Mouse (Mus musculus) heart, embryonic 16.5 days (tissue): ENCODE results near the gene Fam206a. TPM values are rescaled to one million over a fixed set of nuclear protein-coding genes. Genes with fewer than 3 reads are reported as not detected.

Experiments
- ATAC-seq: fragments of 200-750 bp; cut with Nextera tagmentation; replicated peaks from 2 replicates; pipeline ENCODE4 v1.8.0; 2017; ENCODE audit warnings: moderate number of reproducible peaks; ENCODE audit not compliant: insufficient read depth, low FRiP score; ENCODE audit errors: extremely low read depth
- H3K27ac ChIP-seq: fragments of 300-500 bp; sonication (generic); 2 replicates; pipeline ENCODE4 v1.5.1; 2014; ENCODE audit warnings: mild to moderate bottlenecking, low read length, control low read depth, moderate library complexity
- H3K27me3 ChIP-seq: fragments of 300-500 bp; sonication (generic); 2 replicates; pipeline ENCODE4 v1.6.1; 2014; ENCODE audit warnings: low read length, mixed read lengths; ENCODE audit not compliant: control insufficient read depth, insufficient read depth
- H3K36me3 ChIP-seq: fragments of 300-500 bp; sonication (generic); 2 replicates; pipeline ENCODE4 v1.6.1; 2014; ENCODE audit not compliant: control insufficient read depth, insufficient read depth
- H3K4me1 ChIP-seq: fragments of 300-500 bp; sonication (generic); 2 replicates; pipeline ENCODE4 v1.6.1; 2014; ENCODE audit warnings: low read length, mixed read lengths; ENCODE audit not compliant: control insufficient read depth, insufficient read depth
- H3K4me2 ChIP-seq: fragments of 300-500 bp; sonication (generic); 2 replicates; pipeline ENCODE4 v1.6.1; 2014; ENCODE audit warnings: low read depth, mild to moderate bottlenecking, control low read depth, low read length
- H3K4me3 ChIP-seq: fragments of 300-500 bp; sonication (generic); 2 replicates; pipeline ENCODE4 v1.5.1; 2014; ENCODE audit warnings: mild to moderate bottlenecking, control low read depth, low read length
- H3K9ac ChIP-seq: fragments of 300-500 bp; sonication (generic); 2 replicates; pipeline ENCODE4 v1.6.1; 2014; ENCODE audit warnings: low read length, control low read depth
- H3K9me3 ChIP-seq: fragments of 300-500 bp; sonication (generic); replicated peaks from 2 replicates; pipeline ENCODE4 v1.6.1; 2016; ENCODE audit warnings: low read length; ENCODE audit not compliant: control insufficient read depth
- WGBS: fragments of 180-500 bp; shearing (Covaris S2); extraction: QIAGEN DNeasy Blood & Tissue Kit; methylation state at CpG from one replicate; pipeline ENCODE4 v1.1.7; 2014; 5-methylcytosine and 5-hydroxymethylcytosine counted together
- polyA plus RNA-seq: library from polyadenylated mRNA; unstranded; fragments of >200 nt; fragmentation: Nextera tagmentation; extraction: Ambion mirVana; gene quantifications from 2 replicates; pipeline ENCODE4 v1.2.1, GENCODE M21; 2015

The Fam206a gene
- 8.9 and 9.0 TPM in 2 replicates for polyA plus RNA-seq

- Histone ChIP-seq H3K4me1 (peaks cover 14% of the 10 kb centered on the region), H3K4me3 (peak within 1 kb of the TSS; percentile 96), H3K27me3 (no peaks in the 10 kb centered on the region), H3K36me3 (peaks cover 34% of the 10 kb centered on the region), H3K9ac (peak within 1 kb of the TSS; percentile 94), H3K9me3 (no peaks in the 10 kb centered on the region), H3K27ac (peak within 1 kb of the TSS; percentile 86), H3K4me2 (peak within 1 kb of the TSS; percentile 98)
- peak; percentile 94 for ATAC-seq
- under 1% methylated on average over 72 of the region's 72 CpGs for WGBS
Observed at GRCm38 (mm10) chr4:56801907-56802668, at the start of gene Fam206a, which contains the start of gene Elp1. TSS of gene Fam206a (plus strand) at chr4:56802345. TSS of gene Elp1 (minus strand) at chr4:56802331.

- Histone ChIP-seq H3K4me1 (no peaks in the 10 kb centered on the region), H3K27me3 (no peaks in the 10 kb centered on the region), H3K27ac (no peak overlapping the region), H3K9ac (no peak overlapping the region), H3K4me2 (no peak overlapping the region), H3K4me3 (no peak overlapping the region), H3K36me3 (peaks cover 78% of the 10 kb centered on the region), H3K9me3 (no peaks in the 10 kb centered on the region)
- WGBS = 88% methylated on average over 5 of the region's 5 CpGs
- ATAC-seq = no peak
Observed at GRCm38 (mm10) chr4:56756021-56756420, 46.1 kb upstream of the Fam206a start.

- no peak overlapping the region for H3K27ac ChIP-seq
- H3K4me3 ChIP-seq = no peak overlapping the region
- H3K4me2 ChIP-seq = no peak overlapping the region
- peaks cover 69% of the 10 kb centered on the region for H3K36me3 ChIP-seq
- H3K4me1 ChIP-seq = no peaks in the 10 kb centered on the region
- no peaks in the 10 kb centered on the region for H3K27me3 ChIP-seq
- ATAC-seq = no peak
- no peaks in the 10 kb centered on the region for H3K9me3 ChIP-seq
- WGBS = 94% methylated on average over 10 of the region's 10 CpGs
- H3K9ac ChIP-seq = no peak overlapping the region
Observed at GRCm38 (mm10) chr4:56756966-56757600, 45.1 kb upstream of the Fam206a start.

- no peaks in the 10 kb centered on the region for H3K27me3 ChIP-seq
- ATAC-seq = no peak
- H3K27ac ChIP-seq = no peak overlapping the region
- no peaks in the 10 kb centered on the region for H3K9me3 ChIP-seq
- no peak overlapping the region for H3K9ac ChIP-seq
- no peak overlapping the region for H3K4me2 ChIP-seq
- H3K4me1 ChIP-seq = no peaks in the 10 kb centered on the region
- 92% methylated on average over 1 of the region's 1 CpGs for WGBS
- H3K4me3 ChIP-seq = no peak overlapping the region
- H3K36me3 ChIP-seq = peaks cover 68% of the 10 kb centered on the region
Observed at GRCm38 (mm10) chr4:56757693-56758092, 44.5 kb upstream of the Fam206a start.

GRCm38 (mm10) chr4:56767861-56768284 lies 34.3 kb upstream of the Fam206a start:
- Histone ChIP-seq H3K9ac (no peak overlapping the region), H3K27ac (no peak overlapping the region; the same call in 1 of the 2 replicates), H3K4me2 (no peak overlapping the region), H3K4me1 (peaks cover 7% of the 10 kb centered on the region; the same call in 1 of the 2 replicates), H3K27me3 (no peaks in the 10 kb centered on the region), H3K36me3 (peaks cover 58% of the 10 kb centered on the region), H3K4me3 (no peak overlapping the region), H3K9me3 (no peaks in the 10 kb centered on the region)
- 42% methylated on average over 5 of the region's 5 CpGs for WGBS
- peak; percentile 78 for ATAC-seq

- WGBS = 68% methylated on average over 7 of the region's 7 CpGs
- H3K4me1 ChIP-seq = peaks cover 7% of the 10 kb centered on the region; the same call in 1 of the 2 replicates
- ATAC-seq = no peak
Observed at GRCm38 (mm10) chr4:56768913-56769312, 33.2 kb upstream of the Fam206a start.

GRCm38 (mm10) chr4:56771065-56771464 lies 31.1 kb upstream of the Fam206a start:
- H3K9ac ChIP-seq = no peak overlapping the region
- no peak overlapping the region for H3K27ac ChIP-seq
- WGBS = 55% methylated on average over 1 of the region's 1 CpGs
- H3K9me3 ChIP-seq = no peaks in the 10 kb centered on the region
- H3K4me2 ChIP-seq = no peak overlapping the region
- H3K4me1 ChIP-seq = peaks cover 7% of the 10 kb centered on the region; the same call in 1 of the 2 replicates
- ATAC-seq = no peak
- no peaks in the 10 kb centered on the region for H3K27me3 ChIP-seq
- H3K4me3 ChIP-seq = no peak overlapping the region
- peaks cover 67% of the 10 kb centered on the region for H3K36me3 ChIP-seq

More at GRCm38 (mm10) chr4:56768913-56769312, 33.2 kb upstream of the Fam206a start:
- Histone ChIP-seq H3K27me3 (no peaks in the 10 kb centered on the region), H3K9me3 (no peaks in the 10 kb centered on the region), H3K9ac (no peak overlapping the region), H3K4me2 (no peak overlapping the region), H3K4me3 (no peak overlapping the region), H3K27ac (no peak overlapping the region), H3K36me3 (peaks cover 65% of the 10 kb centered on the region)

GRCm38 (mm10) chr4:56791373-56791772 lies 10.8 kb upstream of the Fam206a start:
- no peak for ATAC-seq
- Histone ChIP-seq H3K27ac (no peak overlapping the region), H3K4me3 (no peak overlapping the region), H3K9me3 (no peaks in the 10 kb centered on the region), H3K4me1 (no peaks in the 10 kb centered on the region), H3K36me3 (peaks cover 75% of the 10 kb centered on the region), H3K9ac (no peak overlapping the region), H3K27me3 (no peaks in the 10 kb centered on the region), H3K4me2 (no peak overlapping the region)
- 33% methylated on average over 1 of the region's 1 CpGs for WGBS

GRCm38 (mm10) chr4:56802669-56803150 lies 565 bp downstream of the Fam206a start:
- peak overlapping the region; percentile 96 for H3K4me3 ChIP-seq
- no peaks in the 10 kb centered on the region for H3K27me3 ChIP-seq
- H3K4me1 ChIP-seq = peaks cover 14% of the 10 kb centered on the region
- H3K36me3 ChIP-seq = peaks cover 29% of the 10 kb centered on the region
- H3K9me3 ChIP-seq = no peaks in the 10 kb centered on the region
- peak overlapping the region; percentile 86 for H3K27ac ChIP-seq
- peak overlapping the region; percentile 98 for H3K4me2 ChIP-seq
- ATAC-seq = no peak
- 2% methylated on average over 25 of the region's 25 CpGs for WGBS
- H3K9ac ChIP-seq = peak overlapping the region; percentile 94
